Mouse (Mus musculus) small intestine, adult 2 months (tissue): ENCODE results near the gene Vim. TPM values are rescaled to one million over a fixed set of nuclear protein-coding genes. Genes with fewer than 3 reads are reported as not detected.

Experiments
- H3K27ac ChIP-seq: fragments of 200-500 bp; 2 replicates; pipeline ENCODE4 v1.5.1; 2012; ENCODE audit warnings: low read depth, low read length, control low read depth, inconsistent platforms; ENCODE audit not compliant: insufficient read depth
- H3K27me3 ChIP-seq: fragments of 200-500 bp; 2 replicates; pipeline ENCODE4 v1.6.1; 2012; ENCODE audit warnings: mild to moderate bottlenecking, moderate library complexity, low read length, inconsistent platforms; ENCODE audit not compliant: control insufficient read depth, insufficient read depth
- H3K36me3 ChIP-seq: fragments of 200-500 bp; 2 replicates; pipeline ENCODE4 v1.6.1; 2012; ENCODE audit warnings: mild to moderate bottlenecking, low read length, control low read depth, inconsistent platforms; ENCODE audit not compliant: control insufficient read depth, insufficient read depth
- H3K4me1 ChIP-seq: fragments of 200-500 bp; 2 replicates; pipeline ENCODE4 v1.6.1; 2012; ENCODE audit warnings: low read length, inconsistent platforms, mixed read lengths; ENCODE audit not compliant: control insufficient read depth, insufficient read depth, insufficient read length
- H3K4me3 ChIP-seq: fragments of 200-500 bp; 2 replicates; pipeline ENCODE4 v1.5.1; 2012; ENCODE audit warnings: low read depth, mild to moderate bottlenecking, control low read depth, inconsistent platforms, low read length, moderate library complexity
- CTCF ChIP-seq: fragments of 200-500 bp; IDR thresholded peaks from 2 replicates; pipeline ENCODE4 v1.5.1; 2012; ENCODE audit warnings: low read depth, mild to moderate bottlenecking, control low read depth, inconsistent platforms, low read length, moderate library complexity, mixed read lengths; ENCODE audit not compliant: insufficient replicate concordance, insufficient read length; ENCODE audit errors: extremely low read depth
- POLR2A ChIP-seq: fragments of 200-500 bp; IDR thresholded peaks from 2 replicates; pipeline ENCODE4 v1.6.1; 2012; ENCODE audit warnings: low read depth, mild to moderate bottlenecking, control low read depth, inconsistent platforms, low read length, moderate library complexity
- WGBS: fragments of 180-500 bp; shearing (Covaris S2); methylation state at CpG from one replicate; pipeline ENCODE4 v1.1.7; 2018; 5-methylcytosine and 5-hydroxymethylcytosine counted together
- polyA plus RNA-seq: library from polyadenylated mRNA; depleted of rRNA; stranded (reverse); fragments of >200 nt; gene quantifications from 2 replicates; pipeline ENCODE4 v1.2.3, GENCODE M21; 2012

Gene Vim
- polyA plus RNA-seq, 1 experiment, result 287 TPM

GRCm38 (mm10) chr2:13570122-13570521, 3.6 kb upstream of the Vim start:
- H3K27ac ChIP-seq, result no peak overlapping the region
- peaks cover 8% of the 10 kb centered on the region for H3K27me3 ChIP-seq
- no peaks in the 10 kb centered on the region for H3K36me3 ChIP-seq
- 77% methylated on average over 2 of the region's 2 CpGs for WGBS
- TF ChIP-seq CTCF (no peak), POLR2A (no peak)
- H3K4me3 ChIP-seq, result no peak overlapping the region
- peaks cover 14% of the 10 kb centered on the region for H3K4me1 ChIP-seq

GRCm38 (mm10) chr2:13572101-13572553, 1.6 kb upstream of the Vim start:
- Histone ChIP-seq H3K36me3 (no peaks in the 10 kb centered on the region), H3K27ac (peak overlapping the region; percentile 79; the same call in 1 of the 2 replicates), H3K27me3 (peaks cover 8% of the 10 kb centered on the region), H3K4me3 (no peak overlapping the region), H3K4me1 (peaks cover 14% of the 10 kb centered on the region)
- TF ChIP-seq CTCF (no peak), POLR2A (no peak)
- WGBS, result 48% methylated on average over 4 of the region's 4 CpGs

- WGBS, result 13% methylated on average over 12 of the region's 12 CpGs
- Histone ChIP-seq H3K4me1 (peaks cover 14% of the 10 kb centered on the region), H3K27ac (peak overlapping the region; percentile 82), H3K27me3 (peaks cover 8% of the 10 kb centered on the region), H3K4me3 (peak overlapping the region; percentile 61), H3K36me3 (no peaks in the 10 kb centered on the region)
- TF ChIP-seq CTCF (no peak), POLR2A (no peak)
Observed at GRCm38 (mm10) chr2:13572647-13573407, 900 bp upstream of the Vim start.

- peaks cover 4% of the 10 kb centered on the region; the same call in 1 of the 2 replicates for H3K36me3 ChIP-seq
- peak; percentile 68 for TF ChIP-seq POLR2A
- no peak for TF ChIP-seq CTCF
- under 1% methylated on average over 46 of the region's 46 CpGs for WGBS
- H3K27me3 ChIP-seq, result peaks cover 8% of the 10 kb centered on the region
- peaks cover 14% of the 10 kb centered on the region for H3K4me1 ChIP-seq
- peak overlapping the region; percentile 81 for H3K27ac ChIP-seq
- peak overlapping the region; percentile 61 for H3K4me3 ChIP-seq
Observed at GRCm38 (mm10) chr2:13574066-13574800, 506 bp downstream of the Vim start.

- Histone ChIP-seq H3K4me3 (peak overlapping the region; percentile 61), H3K36me3 (peaks cover 5% of the 10 kb centered on the region; the same call in 1 of the 2 replicates), H3K4me1 (peaks cover 14% of the 10 kb centered on the region), H3K27ac (peak overlapping the region; percentile 81), H3K27me3 (peaks cover 8% of the 10 kb centered on the region)
- TF ChIP-seq CTCF (no peak), POLR2A (peak; percentile 24; the same call in 1 of the 2 replicates)
- 1% methylated on average over 21 of the region's 21 CpGs for WGBS
Observed at GRCm38 (mm10) chr2:13574801-13575150, 1.0 kb downstream of the Vim start.

GRCm38 (mm10) chr2:13575287-13575801, 1.6 kb downstream of the Vim start:
- 1% methylated on average over 13 of the region's 13 CpGs for WGBS
- Histone ChIP-seq H3K4me1 (peaks cover 14% of the 10 kb centered on the region), H3K27ac (peak overlapping the region; percentile 81), H3K27me3 (peaks cover 8% of the 10 kb centered on the region), H3K36me3 (peaks cover 5% of the 10 kb centered on the region; the same call in 1 of the 2 replicates), H3K4me3 (peak overlapping the region; percentile 61)
- TF ChIP-seq POLR2A (no peak), CTCF (peak; percentile 75; the same call in 1 of the 2 replicates)

- H3K4me1 ChIP-seq, result peaks cover 14% of the 10 kb centered on the region
- no peak overlapping the region for H3K27ac ChIP-seq
- H3K27me3 ChIP-seq, result peaks cover 8% of the 10 kb centered on the region
- TF ChIP-seq CTCF, result no peak
- TF ChIP-seq POLR2A, result no peak
- H3K36me3 ChIP-seq, result peaks cover 5% of the 10 kb centered on the region; the same call in 1 of the 2 replicates
- no peak overlapping the region for H3K4me3 ChIP-seq
- 4% methylated on average over 6 of the region's 6 CpGs for WGBS
Observed at GRCm38 (mm10) chr2:13575926-13576325, 2.2 kb downstream of the Vim start.
